Mouse (Mus musculus) heart, embryonic 14.5 days (tissue): ENCODE measurements around the gene Sv2b. TPM values are rescaled to one million over a fixed set of nuclear protein-coding genes. Genes with fewer than 3 reads are reported as not detected.

Source experiments
- ATAC-seq: fragments of 200-750 bp; cut with Nextera tagmentation; 2 replicates; pipeline ENCODE4 v1.8.0; 2017; ENCODE audit warnings: low read depth, moderate TSS enrichment; ENCODE audit not compliant: insufficient number of reproducible peaks, insufficient read depth, low FRiP score
- H3K27ac ChIP-seq, 2 experiments: fragments of 200-500 bp in 1 of 2; fragments of 300-500 bp in 1 of 2; sonication (generic) in 1 of 2; replicated peaks in 1 of 2; 2 replicates each; pipeline ENCODE4 v1.5.1; 2012 to 2014; ENCODE audit warnings: low read depth in 2 of 2, low read length in 2 of 2, control low read depth in 1 of 2, mild to moderate bottlenecking in 1 of 2, mixed read lengths in 1 of 2; ENCODE audit not compliant: control insufficient read depth in 1 of 2, insufficient read depth in 1 of 2
- H3K27me3 ChIP-seq: fragments of 300-500 bp; sonication (generic); 2 replicates; pipeline ENCODE4 v1.6.1; 2014; ENCODE audit warnings: mild to moderate bottlenecking, low read length, control low read depth; ENCODE audit not compliant: control insufficient read depth, insufficient read depth
- H3K36me3 ChIP-seq: fragments of 300-500 bp; sonication (generic); 2 replicates; pipeline ENCODE4 v1.6.1; 2014; ENCODE audit warnings: mild to moderate bottlenecking, control low read depth, low read length, mixed read lengths; ENCODE audit not compliant: control insufficient read depth, insufficient read depth
- H3K4me1 ChIP-seq, 2 experiments: fragments of 200-500 bp in 1 of 2; fragments of 300-500 bp in 1 of 2; sonication (generic) in 1 of 2; 2 replicates each; pipeline ENCODE4 v1.6.1; 2012 to 2014; ENCODE audit warnings: low read length in 2 of 2, control low read depth in 1 of 2, mixed read lengths in 1 of 2; ENCODE audit not compliant: control insufficient read depth in 2 of 2, insufficient read depth in 2 of 2
- H3K4me2 ChIP-seq: fragments of 300-500 bp; sonication (generic); 2 replicates; pipeline ENCODE4 v1.6.1; 2014; ENCODE audit warnings: mild to moderate bottlenecking, low read length
- H3K4me3 ChIP-seq, 2 experiments: fragments of 200-500 bp in 1 of 2; fragments of 300-500 bp in 1 of 2; sonication (generic) in 1 of 2; 2 replicates each; pipeline ENCODE4 v1.5.1; 2012 to 2014; ENCODE audit warnings: low read length in 2 of 2, mild to moderate bottlenecking in 2 of 2, control low read depth in 1 of 2, low read depth in 1 of 2, moderate library complexity in 1 of 2; ENCODE audit not compliant: control insufficient read depth in 1 of 2, insufficient read depth in 1 of 2
- H3K9ac ChIP-seq: fragments of 300-500 bp; sonication (generic); 2 replicates; pipeline ENCODE4 v1.6.1; 2014; ENCODE audit warnings: mild to moderate bottlenecking, low read length
- H3K9me3 ChIP-seq: fragments of 300-500 bp; sonication (generic); 2 replicates; pipeline ENCODE4 v1.6.1; 2016; ENCODE audit warnings: low read length, control low read depth; ENCODE audit not compliant: control insufficient read depth
- WGBS: fragments of 180-500 bp; shearing (Covaris S2); extraction: QIAGEN DNeasy Blood & Tissue Kit; methylation state at CpG from one replicate; pipeline ENCODE4 v1.1.7; 2014; 5-methylcytosine and 5-hydroxymethylcytosine counted together
- polyA plus RNA-seq: library from polyadenylated mRNA; unstranded; fragments of >200 nt; fragmentation: Nextera tagmentation; extraction: Ambion mirVana; gene quantifications from 2 replicates; pipeline ENCODE4 v1.2.1, GENCODE M21; 2014

Sv2b gene
- polyA plus RNA-seq, 1 experiment from 2014 or later = 0.55 TPM

DNA sequence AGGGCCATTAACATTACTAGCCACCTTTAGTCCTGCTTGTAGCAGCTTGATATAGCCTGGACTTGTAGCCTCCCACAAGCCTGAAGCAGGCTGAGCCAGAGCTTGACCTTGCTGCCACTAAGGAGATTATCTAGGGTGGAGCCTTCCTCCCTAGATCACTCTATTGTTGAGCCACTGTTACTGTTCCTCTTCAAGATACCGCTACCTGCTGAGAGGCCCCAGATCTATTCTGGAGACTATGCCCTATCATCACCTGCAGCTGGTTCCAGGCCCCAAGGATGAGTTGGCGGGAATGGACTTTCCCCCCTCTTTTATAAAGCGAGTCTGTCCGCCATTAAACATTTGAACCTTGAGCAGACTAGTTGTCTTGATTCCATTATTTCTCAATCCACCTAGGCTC is 181.0 kb downstream of the Sv2b start:
- Histone ChIP-seq H3K4me2 (no peak overlapping the region), H3K27ac (no peak overlapping the region), H3K36me3 (no peaks in the 10 kb centered on the region), H3K4me3 (no peak overlapping the region), H3K27me3 (no peaks in the 10 kb centered on the region), H3K4me1 (no peaks in the 10 kb centered on the region), H3K9ac (no peak overlapping the region), H3K9me3 (no peaks in the 10 kb centered on the region)
- 84% methylated on average over 4 of the region's 4 CpGs for WGBS
- no peak for ATAC-seq

DNA sequence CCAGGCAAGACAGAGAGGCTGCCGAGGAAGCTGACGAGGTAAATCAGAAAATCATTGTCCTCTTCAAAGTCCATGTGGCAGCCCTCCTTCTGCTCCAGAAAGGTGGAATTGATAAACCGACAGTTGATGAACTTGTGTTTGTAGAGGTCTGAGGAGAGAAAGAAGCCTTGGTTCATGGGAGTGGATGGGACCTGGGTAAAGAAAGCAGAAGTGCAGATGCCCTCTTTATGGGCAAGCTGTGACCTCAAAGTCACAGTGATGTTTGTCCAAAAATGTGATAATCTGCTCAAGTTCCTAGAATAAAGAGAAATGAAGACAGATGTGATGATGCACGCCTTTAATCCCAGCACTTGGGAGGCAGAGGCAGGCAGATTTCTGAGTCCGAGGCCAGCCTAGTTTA is 185.0 kb downstream of the Sv2b start:
- Histone ChIP-seq H3K27me3 (no peaks in the 10 kb centered on the region), H3K4me2 (no peak overlapping the region), H3K9me3 (no peaks in the 10 kb centered on the region), H3K27ac (no peak overlapping the region), H3K4me1 (no peaks in the 10 kb centered on the region), H3K36me3 (no peaks in the 10 kb centered on the region), H3K4me3 (no peak overlapping the region), H3K9ac (no peak overlapping the region)
- 83% methylated on average over 5 of the region's 5 CpGs for WGBS
- no peak for ATAC-seq

DNA sequence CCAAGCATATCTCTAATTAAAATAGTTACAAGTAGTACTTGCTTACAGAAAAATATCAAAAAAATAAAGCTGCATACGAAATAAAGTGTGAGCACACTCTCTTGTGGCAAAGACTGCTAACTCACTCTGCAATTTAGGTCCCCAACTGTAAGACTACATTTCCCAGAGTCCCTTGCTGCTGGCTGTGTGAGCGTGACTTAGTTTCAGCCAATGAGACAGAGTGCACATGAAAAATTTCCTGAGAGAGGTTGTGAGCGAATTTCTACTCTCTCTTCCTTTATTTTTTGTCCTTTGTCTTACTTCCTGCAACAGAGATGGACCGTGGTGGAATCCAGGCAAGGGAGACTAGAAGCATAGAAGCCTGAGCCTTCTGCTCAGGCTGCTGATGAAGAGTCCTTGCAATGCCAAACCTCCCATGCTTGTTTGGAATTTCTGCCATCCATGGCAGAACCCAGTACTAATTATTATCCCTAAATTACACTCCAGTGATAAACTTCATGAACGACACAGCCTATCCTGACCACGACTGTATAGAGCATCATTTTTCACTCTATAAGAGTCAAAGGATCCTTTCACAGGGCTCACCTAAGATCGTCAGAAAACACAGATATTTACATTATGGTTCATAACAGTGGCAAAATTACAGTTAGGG is 190.9 kb downstream of the Sv2b start:
- H3K4me2 ChIP-seq = peak overlapping the region; percentile 65
- WGBS = 43% methylated on average over 7 of the region's 7 CpGs
- H3K27ac ChIP-seq = no peak overlapping the region
- no peaks in the 10 kb centered on the region for H3K9me3 ChIP-seq
- no peak overlapping the region for H3K9ac ChIP-seq
- H3K27me3 ChIP-seq = no peaks in the 10 kb centered on the region
- peak overlapping the region; percentile 10 to 22; a peak in 3 of 4 replicates for H3K4me3 ChIP-seq
- 0 out of 2 replicates have a peak, but pooled peaks have one; percentile 50 for ATAC-seq
- H3K4me1 ChIP-seq = no peaks in the 10 kb centered on the region
- no peaks in the 10 kb centered on the region for H3K36me3 ChIP-seq

DNA sequence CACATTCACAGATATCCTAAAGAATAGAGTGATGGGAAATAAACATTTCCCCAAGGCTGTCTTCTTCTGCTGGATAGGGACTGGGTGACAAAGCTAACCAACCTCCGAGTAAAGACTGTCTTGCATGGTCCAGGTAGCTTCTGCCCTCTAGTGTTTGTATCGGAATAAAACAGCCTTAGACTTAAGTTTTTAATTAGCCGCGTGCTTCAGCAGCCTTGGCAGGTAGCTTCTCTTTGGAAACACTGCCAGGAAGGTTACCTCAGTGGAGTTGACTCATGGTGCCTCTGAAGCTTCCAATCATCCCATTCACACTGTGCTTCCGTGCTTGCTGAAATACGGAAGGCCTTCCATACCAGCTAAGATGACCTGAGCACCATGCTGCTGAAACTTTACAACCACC is 198.4 kb downstream of the Sv2b start:
- H3K36me3 ChIP-seq = no peaks in the 10 kb centered on the region
- no peak overlapping the region for H3K4me2 ChIP-seq
- no peaks in the 10 kb centered on the region for H3K4me1 ChIP-seq
- WGBS = 8% methylated on average over 6 of the region's 6 CpGs
- H3K9me3 ChIP-seq = no peaks in the 10 kb centered on the region
- H3K27ac ChIP-seq = no peak overlapping the region
- no peak overlapping the region for H3K4me3 ChIP-seq
- H3K9ac ChIP-seq = no peak overlapping the region
- no peaks in the 10 kb centered on the region; the same call in 1 of the 2 replicates for H3K27me3 ChIP-seq
- no peak for ATAC-seq

DNA sequence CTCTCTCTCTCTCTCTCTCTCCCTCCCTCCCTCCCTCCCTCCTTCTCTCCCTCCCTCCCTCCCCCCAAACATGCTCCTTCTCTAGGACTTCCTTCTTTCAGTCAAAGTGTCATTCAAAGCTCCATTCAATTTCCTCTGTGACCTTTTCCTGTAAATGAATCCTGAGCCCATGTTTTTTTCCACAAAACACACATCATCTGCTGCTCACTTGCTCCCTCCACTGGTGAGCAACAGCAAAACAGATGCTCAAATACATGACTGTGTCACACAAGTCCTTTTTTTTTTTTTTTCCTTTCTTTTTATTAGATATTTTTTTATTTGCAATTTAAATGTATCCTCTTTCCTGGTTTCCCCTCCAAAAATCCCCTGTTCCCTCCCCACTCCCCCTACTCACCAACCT is 201.6 kb downstream of the Sv2b start:
- Histone ChIP-seq H3K9me3 (no peaks in the 10 kb centered on the region), H3K4me1 (no peaks in the 10 kb centered on the region)
- ATAC-seq = no peak

DNA sequence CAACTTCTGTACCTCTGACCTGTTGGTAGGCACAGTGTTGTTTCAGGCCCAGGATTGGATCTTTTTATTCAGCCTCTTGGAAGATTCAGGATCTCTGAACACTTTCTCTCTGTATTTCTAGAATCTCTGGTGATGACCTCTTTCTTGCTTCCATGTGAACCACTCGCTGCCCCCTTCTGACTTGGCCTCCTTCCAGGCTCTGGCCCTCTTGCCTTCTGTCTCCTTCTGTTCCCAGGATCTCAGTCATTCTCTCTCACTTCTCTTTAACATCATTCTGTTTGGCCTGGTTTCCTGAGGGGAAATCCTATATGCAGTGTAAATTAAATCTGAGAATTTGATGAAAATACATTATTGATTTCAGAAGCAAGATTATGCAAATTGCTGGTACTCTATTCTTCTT is 205.2 kb downstream of the Sv2b start:
- Histone ChIP-seq H3K27ac (no peak overlapping the region), H3K36me3 (no peaks in the 10 kb centered on the region), H3K9ac (no peak overlapping the region), H3K4me1 (no peaks in the 10 kb centered on the region), H3K4me2 (no peak overlapping the region), H3K4me3 (no peak overlapping the region), H3K27me3 (no peaks in the 10 kb centered on the region), H3K9me3 (no peaks in the 10 kb centered on the region)
- no peak for ATAC-seq
- WGBS = 41% methylated on average over 1 of the region's 1 CpGs

More for the DNA sequence above, 201.6 kb downstream of the Sv2b start:
- no peak overlapping the region for H3K27ac ChIP-seq
- no peaks in the 10 kb centered on the region for H3K36me3 ChIP-seq
- H3K4me3 ChIP-seq = no peak overlapping the region
- H3K9ac ChIP-seq = no peak overlapping the region
- H3K27me3 ChIP-seq = no peaks in the 10 kb centered on the region; the same call in 1 of the 2 replicates
- H3K4me2 ChIP-seq = no peak overlapping the region

DNA sequence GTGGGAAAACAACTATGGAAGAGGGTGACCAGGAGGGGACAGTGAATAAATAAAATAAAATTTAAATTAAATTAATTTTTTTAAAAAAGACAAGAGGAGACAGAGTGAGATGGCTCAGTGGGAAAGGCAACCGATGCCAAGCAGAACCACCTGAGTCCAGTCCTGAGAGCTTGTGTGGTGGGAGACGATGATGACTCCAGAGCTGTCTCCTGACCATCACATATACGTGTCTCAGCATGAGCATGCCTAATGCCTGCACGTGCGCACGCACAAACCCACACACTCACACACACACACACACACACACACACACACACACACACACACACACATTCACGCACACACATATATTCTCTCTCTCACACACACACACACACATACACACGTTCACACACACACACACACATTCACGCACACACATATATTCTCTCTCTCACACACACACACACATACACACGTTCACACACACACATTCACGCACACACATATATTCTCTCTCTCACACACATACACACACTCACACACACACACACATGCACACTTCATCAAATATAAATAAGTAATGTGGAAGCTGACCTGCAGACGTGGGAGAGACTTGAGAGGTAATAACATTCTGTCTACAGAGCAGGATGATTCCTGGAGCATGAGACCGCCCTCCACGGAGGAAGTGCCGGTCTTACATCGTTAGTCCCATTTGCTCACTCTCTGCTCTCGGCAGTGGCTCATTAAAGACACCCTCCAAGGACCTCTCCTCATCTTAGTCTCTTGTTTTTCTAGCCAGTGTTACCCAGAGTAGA is 206.3 kb downstream of the Sv2b start:
- 80% methylated on average over 17 of the region's 17 CpGs for WGBS

More for the DNA sequence above, 206.3 kb downstream of the Sv2b start:
- Histone ChIP-seq H3K9ac (no peak overlapping the region), H3K9me3 (no peaks in the 10 kb centered on the region), H3K4me2 (no peak overlapping the region), H3K36me3 (no peaks in the 10 kb centered on the region), H3K4me1 (no peaks in the 10 kb centered on the region), H3K27me3 (no peaks in the 10 kb centered on the region), H3K27ac (no peak overlapping the region), H3K4me3 (no peak overlapping the region)
- no peak for ATAC-seq
